Mouse (Mus musculus): ENCODE results near the gene Igfn1.

DNA sequence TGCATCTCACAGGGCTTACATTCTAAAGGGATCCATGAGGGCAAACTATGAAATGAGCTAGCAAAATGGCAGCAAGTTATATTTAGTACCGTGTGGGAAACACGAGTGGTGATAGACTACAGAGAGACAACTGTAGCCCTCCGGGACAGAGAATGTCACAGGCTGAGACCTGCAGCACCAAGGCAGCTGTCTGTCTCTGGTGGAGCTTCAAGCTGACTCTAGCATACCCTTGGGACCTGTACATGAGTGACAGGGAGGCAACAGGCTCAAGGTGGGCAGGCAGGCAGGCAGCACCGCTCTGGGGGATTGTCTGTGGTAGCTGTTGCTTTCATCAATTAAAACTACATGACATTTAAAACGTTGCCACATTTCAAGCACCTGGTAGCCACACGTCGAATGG, 82.9 kb downstream of the Igfn1 start:
- no peak for TF ChIP-seq TCF12 (IDR thresholded peaks at IDR 0.05; ENCODE audit: low read depth, low read length)
- no peak for TF ChIP-seq POLR2A (IDR thresholded peaks at IDR 0.05; ENCODE audit: low read depth, low read length)
- no peak for TF ChIP-seq CTCF (conservative IDR thresholded peaks at IDR 0.05 in 1 of 2, IDR thresholded peaks at IDR 0.05 in 1 of 2; ENCODE audit: low read depth in 2 of 2, low read length in 2 of 2)
- no peak for TF ChIP-seq HCFC1 (IDR thresholded peaks at IDR 0.05; ENCODE audit: low read depth, low read length)
- TF ChIP-seq EP300 (IDR thresholded peaks at IDR 0.05; ENCODE audit: low read length) = no peak
- TF ChIP-seq USF1 (IDR thresholded peaks at IDR 0.05; ENCODE audit: low read depth, low read length) = no peak
- no peak for TF ChIP-seq ZC3H11A (IDR thresholded peaks at IDR 0.05; ENCODE audit: low read depth, low read length)
- no peak for TF ChIP-seq NRF1 (IDR thresholded peaks at IDR 0.05; ENCODE audit: low read depth, low read length)
- TF ChIP-seq MAX (IDR thresholded peaks at IDR 0.05; ENCODE audit: low read length) = no peak
- TF ChIP-seq JUN (IDR thresholded peaks at IDR 0.05; ENCODE audit: insufficient read depth, low read depth, low read length) = no peak
- no peak for TF ChIP-seq NELFE (IDR thresholded peaks at IDR 0.05; ENCODE audit: low read depth, low read length)
- TF ChIP-seq ZMIZ1 (IDR thresholded peaks at IDR 0.05; ENCODE audit: low read depth, low read length) = no peak
- TF ChIP-seq ELF1 (IDR thresholded peaks at IDR 0.05; ENCODE audit: low read depth, low read length) = no peak

All from CH12.LX (cell line).